Mouse (Mus musculus) heart, adult 9 months (tissue): Measurements from ENCODE around the gene Cep78.

Source experiments
- DNase-seq, 2 experiments: peaks; one replicate each; pipeline ENCODE4 v3.0.0; 2022; ENCODE audit warnings: low spot score in 2 of 2

Cep78 gene

GRCm38 (mm10) chr19:15910488-15910887 is 74.3 kb downstream of the Cep78 start:
- peak in 1 of 2 experiments; percentile 5 for DNase-seq

DNA sequence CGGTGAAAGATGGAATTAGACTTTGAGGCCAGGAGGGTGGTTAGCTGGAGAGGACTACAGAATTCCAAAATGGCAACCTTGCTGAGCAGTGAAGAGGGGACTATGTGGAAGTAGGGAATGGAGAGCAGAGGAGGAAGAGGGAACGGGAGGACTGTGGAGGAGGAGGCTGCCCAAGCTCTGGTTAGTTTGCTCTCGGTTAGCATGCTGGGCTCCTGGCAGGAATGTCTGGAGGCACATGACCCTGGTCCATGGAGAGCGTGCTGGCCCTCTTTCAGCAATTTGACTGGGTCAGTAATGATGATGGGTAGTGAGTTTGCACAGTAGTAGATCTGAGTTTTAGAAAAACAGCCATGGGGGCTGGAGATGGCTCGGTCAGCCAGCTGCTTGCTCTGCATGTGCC is 76.8 kb downstream of the Cep78 start:
- DNase-seq: no peak
